In the genomic region with DNA sequence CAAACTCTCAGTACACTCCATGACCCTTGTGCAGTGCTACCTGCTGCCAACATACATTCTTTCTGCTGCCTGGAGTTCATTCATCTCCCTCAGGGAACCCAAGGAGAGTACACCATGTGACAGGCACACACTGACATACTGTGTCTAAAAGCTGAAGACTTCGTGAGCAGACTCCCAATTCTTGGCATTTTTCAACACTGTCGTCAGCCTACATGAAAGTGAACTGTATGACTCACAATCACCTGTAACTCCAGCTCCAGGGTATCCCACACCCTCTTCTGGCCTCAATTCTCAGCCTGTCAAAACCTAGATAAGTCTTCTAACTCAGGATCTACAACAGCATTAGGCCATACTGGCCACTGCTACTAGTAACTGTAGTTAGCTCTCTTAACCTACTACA, we compare ENCODE assay signal across 20 mouse cellular contexts. TPM values are rescaled to one million over a fixed set of nuclear protein-coding genes. Genes with fewer than 3 reads are reported as not detected.
DNase-seq lines count a peak whose midpoint lies in the region; ATAC-seq and TF ChIP-seq lines count a peak whose summit lies in the region.
"Had no signal": no experiment of that assay in that cellular context is flagged by ENCODE, and none has a peak within 500 bp of the region (broad histone marks: within the 10 kb centered on the region; RNA-seq: fewer than 3 reads in every experiment).

No protein-coding gene starts in this region.

- 77% methylated on average over 2 of the region's 2 CpGs for WGBS in kidney, postnatal 0 days
- 35% methylated on average over 2 of the region's 2 CpGs for WGBS in lung, embryonic 16.5 days
- 57% methylated on average over 2 of the region's 2 CpGs for WGBS in limb, embryonic 14.5 days
- WGBS in heart, embryonic 11.5 days (ENCODE audit: insufficient replicate concordance): 61% methylated on average over 2 of the region's 2 CpGs

- no peak for TF ChIP-seq CTCF in kidney, postnatal 0 days (IDR thresholded peaks at IDR 0.05; ENCODE audit: low read depth)

- TF ChIP-seq POLR2A in limb, embryonic 14.5 days (IDR thresholded peaks at IDR 0.05; ENCODE audit: borderline replicate concordance, extremely low read depth, insufficient read depth, insufficient read length): no peak

- H3K27me3 ChIP-seq in kidney, postnatal 0 days (ENCODE audit: insufficient read depth, low read length): no peaks in the 10 kb centered on the region
- H3K27me3 ChIP-seq in lung, embryonic 16.5 days (ENCODE audit: control insufficient read depth, insufficient read depth, low read depth, low read length): 0 out of 2 replicates have a peak, but pooled peaks cover 3% of the 10 kb centered on the region
- H3K27me3 ChIP-seq in limb, embryonic 14.5 days (ENCODE audit: control insufficient read depth, insufficient read depth, low read length): no peaks in the 10 kb centered on the region
- peaks cover 25% of the 10 kb centered on the region for H3K27me3 ChIP-seq in heart, embryonic 11.5 days (ENCODE audit: control insufficient read depth, insufficient read depth, low read length)

- no peak for DNase-seq in kidney, postnatal 0 days (ENCODE audit: low spot score)
- no peak for DNase-seq in kidney, postnatal 25 days
- DNase-seq in lung, postnatal 10 days: no peak
- DNase-seq in NIH3T3 (ENCODE audit: low read depth): peak; percentile 28
- DNase-seq in limb, embryonic 14.5 days (ENCODE audit: low spot score): no peak
- no peak for DNase-seq in adrenal gland, postnatal 4 days (ENCODE audit: low spot score in 2 of 2)
- DNase-seq: adrenal gland, postnatal 25 days; cerebellum, adult 9-10 months; heart, postnatal 36 days; layer of hippocampus, postnatal 36 days; retina, postnatal 1 day; right cerebral cortex, postnatal 4 days had no signal

- peaks cover 9% of the 10 kb centered on the region; the same call in 1 of the 2 replicates for H3K4me1 ChIP-seq in kidney, postnatal 0 days (replicated peaks; ENCODE audit: insufficient read depth, low read length)
- H3K4me1 ChIP-seq in lung, embryonic 16.5 days (replicated peaks; ENCODE audit: control insufficient read depth, insufficient read depth, low read length): peaks cover 22% of the 10 kb centered on the region; the same call in 1 of the 2 replicates
- H3K4me1 ChIP-seq in limb, embryonic 14.5 days (ENCODE audit: control insufficient read depth, insufficient read depth, low read length): peaks cover 29% of the 10 kb centered on the region
- peaks cover 2% of the 10 kb centered on the region for H3K4me1 ChIP-seq in heart, embryonic 11.5 days (ENCODE audit: control insufficient read depth, insufficient read depth, low read length)

- no peak overlapping the region for H3K4me3 ChIP-seq in kidney, postnatal 0 days (replicated peaks; ENCODE audit: low read depth, low read length)
- H3K4me3 ChIP-seq in lung, embryonic 16.5 days (ENCODE audit: low read length): no peak overlapping the region
- no peak overlapping the region for H3K4me3 ChIP-seq in limb, embryonic 14.5 days (replicated peaks; ENCODE audit: low read length)
- no peak overlapping the region for H3K4me3 ChIP-seq in heart, embryonic 11.5 days (ENCODE audit: low read depth, low read length)
- H3K4me3 ChIP-seq: heart, embryonic 13.5 days; liver, embryonic 15.5 days; megakaryocyte, embryonic 14.5 days had no signal

- H3K9me3 ChIP-seq in kidney, postnatal 0 days (replicated peaks; ENCODE audit: low read length): no peaks in the 10 kb centered on the region
- H3K9me3 ChIP-seq in lung, embryonic 16.5 days (ENCODE audit: control insufficient read depth, low read length): no peaks in the 10 kb centered on the region
- no peaks in the 10 kb centered on the region for H3K9me3 ChIP-seq in limb, embryonic 14.5 days (ENCODE audit: control insufficient read depth, low read length)
- no peaks in the 10 kb centered on the region for H3K9me3 ChIP-seq in heart, embryonic 11.5 days (replicated peaks; ENCODE audit: control insufficient read depth, low read length)
- H3K9me3 ChIP-seq: heart, embryonic 13.5 days; liver, embryonic 15.5 days had no signal

- peak; percentile 41; the same call in 1 of the 2 replicates for ATAC-seq in kidney, postnatal 0 days (replicated peaks; ENCODE audit: low FRiP score, low read depth)
- ATAC-seq in lung, embryonic 16.5 days (ENCODE audit: low read depth): peak; percentile 14; the same call in 1 of the 2 replicates
- ATAC-seq in limb, embryonic 14.5 days (ENCODE audit: low FRiP score, low read depth): no peak
- ATAC-seq in heart, embryonic 11.5 days (replicated peaks; ENCODE audit: insufficient number of reproducible peaks, low FRiP score, low TSS enrichment): no peak
- ATAC-seq: CD4-positive, CD25-positive, alpha-beta regulatory T cell, adult 4 months; forebrain, embryonic 14.5 days; midbrain, embryonic 16.5 days had no signal

- H3K4me2 ChIP-seq in kidney, postnatal 0 days (ENCODE audit: low read length): no peak overlapping the region
- no peak overlapping the region for H3K4me2 ChIP-seq in lung, embryonic 16.5 days (ENCODE audit: low read depth, low read length)
- H3K4me2 ChIP-seq in limb, embryonic 14.5 days (replicated peaks; ENCODE audit: low read depth, low read length, severe bottlenecking): no peak overlapping the region
- H3K4me2 ChIP-seq in heart, embryonic 11.5 days: no peak overlapping the region
- H3K4me2 ChIP-seq: heart, embryonic 13.5 days; liver, embryonic 15.5 days had no signal

- H3K27ac ChIP-seq in kidney, postnatal 0 days: no peak overlapping the region
- peak overlapping the region; percentile 60 for H3K27ac ChIP-seq in lung, embryonic 16.5 days (ENCODE audit: low read length)
- H3K27ac ChIP-seq in limb, embryonic 14.5 days (replicated peaks; ENCODE audit: low read depth, low read length): peak overlapping the region; percentile 38; the same call in 1 of the 2 replicates
- no peak overlapping the region for H3K27ac ChIP-seq in heart, embryonic 11.5 days (ENCODE audit: low read depth, low read length)
- H3K27ac ChIP-seq: heart, embryonic 13.5 days; liver, embryonic 15.5 days had no signal

- H3K9ac ChIP-seq in kidney, postnatal 0 days (ENCODE audit: low read depth, low read length): no peak overlapping the region
- H3K9ac ChIP-seq in lung, embryonic 16.5 days (ENCODE audit: low read length): no peak overlapping the region
- no peak overlapping the region for H3K9ac ChIP-seq in limb, embryonic 14.5 days (ENCODE audit: low read depth, low read length, severe bottlenecking)
- no peak overlapping the region for H3K9ac ChIP-seq in heart, embryonic 11.5 days (ENCODE audit: low read depth, low read length)
- H3K9ac ChIP-seq: heart, embryonic 13.5 days; liver, embryonic 15.5 days had no signal

- no peaks in the 10 kb centered on the region for H3K36me3 ChIP-seq in kidney, postnatal 0 days (ENCODE audit: insufficient read depth, low read length)
- no peaks in the 10 kb centered on the region for H3K36me3 ChIP-seq in lung, embryonic 16.5 days (ENCODE audit: control insufficient read depth, insufficient read depth, low read length)
- no peaks in the 10 kb centered on the region for H3K36me3 ChIP-seq in limb, embryonic 14.5 days (ENCODE audit: control insufficient read depth, insufficient read depth, low read length)
- no peaks in the 10 kb centered on the region for H3K36me3 ChIP-seq in heart, embryonic 11.5 days (ENCODE audit: control insufficient read depth, insufficient read depth, low read length)
- H3K36me3 ChIP-seq: heart, embryonic 13.5 days; liver, embryonic 15.5 days had no signal

RNA-seq across cellular contexts. Expression of a gene that starts 5.6 kb away (rescaled TPM):
- polyA plus RNA-seq in kidney, postnatal 0 days (2015; fragmentation: Nextera tagmentation; extraction: Ambion mirVana): 97.2 and 99.7 TPM in 2 replicates
- 152 and 155 TPM in 2 replicates for polyA plus RNA-seq in lung, embryonic 16.5 days (2015; fragmentation: Nextera tagmentation; extraction: Ambion mirVana)
- 70.1 and 91.7 TPM in 2 replicates for polyA plus RNA-seq in limb, embryonic 14.5 days (2012; rRNA removed)
- 103 and 113 TPM in 2 replicates for polyA plus RNA-seq in limb, embryonic 14.5 days (2014; fragmentation: Nextera tagmentation; extraction: Ambion mirVana)
- polyA plus RNA-seq in heart, embryonic 11.5 days (2014; fragmentation: Nextera tagmentation; extraction: Ambion mirVana): 49.1 and 51.6 TPM in 2 replicates
- 10 to 100 TPM; 57.6 to 59.9 TPM for total RNA-seq in adrenal gland, postnatal 4 days (2021)

Comparison
In these comparisons a context has a peak if more than half of its experiments do, and no peak if none do; other contexts are left out.
1. ATAC-seq: peak in kidney, postnatal 0 days (single experiment) and lung, embryonic 16.5 days (single experiment); none in limb, embryonic 14.5 days (single experiment) and heart, embryonic 11.5 days (single experiment).
2. H3K27ac ChIP-seq: peak in lung, embryonic 16.5 days (single experiment) and limb, embryonic 14.5 days (single experiment); none in kidney, postnatal 0 days (single experiment) and heart, embryonic 11.5 days (single experiment).